Mouse (Mus musculus) embryonic facial prominence, embryonic 15.5 days (tissue): ENCODE data around the gene Msrb2. TPM values are rescaled to one million over a fixed set of nuclear protein-coding genes. Genes with fewer than 3 reads are reported as not detected.

Source experiments
- ATAC-seq: fragments of 200-750 bp; cut with Nextera tagmentation; 2 replicates; pipeline ENCODE4 v1.8.0; 2017; ENCODE audit warnings: low read depth, moderate TSS enrichment; ENCODE audit not compliant: insufficient number of reproducible peaks, low FRiP score, low TSS enrichment
- H3K27ac ChIP-seq: fragments of 300-500 bp; sonication (generic); replicated peaks from 2 replicates; pipeline ENCODE4 v1.5.1; 2015; ENCODE audit warnings: mild to moderate bottlenecking, inconsistent platforms
- H3K27me3 ChIP-seq: fragments of 300-500 bp; sonication (generic); 2 replicates; pipeline ENCODE4 v1.6.1; 2015; ENCODE audit warnings: inconsistent platforms
- H3K36me3 ChIP-seq: fragments of 300-500 bp; sonication (generic); 2 replicates; pipeline ENCODE4 v1.6.1; 2015; ENCODE audit warnings: mild to moderate bottlenecking, inconsistent platforms
- H3K4me1 ChIP-seq: fragments of 300-500 bp; sonication (generic); 2 replicates; pipeline ENCODE4 v1.6.1; 2015; ENCODE audit warnings: inconsistent platforms
- H3K4me2 ChIP-seq: fragments of 300-500 bp; sonication (generic); replicated peaks from 2 replicates; pipeline ENCODE4 v1.6.1; 2015; ENCODE audit warnings: mild to moderate bottlenecking, inconsistent platforms
- H3K4me3 ChIP-seq: fragments of 300-500 bp; sonication (generic); replicated peaks from 2 replicates; pipeline ENCODE4 v1.5.1; 2015; ENCODE audit warnings: mild to moderate bottlenecking, inconsistent platforms
- H3K9ac ChIP-seq: fragments of 300-500 bp; sonication (generic); 2 replicates; pipeline ENCODE4 v1.6.1; 2015; ENCODE audit warnings: inconsistent platforms
- H3K9me3 ChIP-seq: fragments of 300-500 bp; sonication (generic); replicated peaks from 2 replicates; pipeline ENCODE4 v1.6.1; 2016; ENCODE audit warnings: inconsistent platforms
- whole genome bisulfite sequencing: fragments of 180-500 bp; shearing (Covaris S2); methylation state at CpG from one replicate; pipeline ENCODE4 v1.1.7; 2015; 5-methylcytosine and 5-hydroxymethylcytosine counted together
- polyA plus RNA-seq: library from polyadenylated mRNA; unstranded; fragments of >200 nt; fragmentation: Nextera tagmentation; extraction: Ambion mirVana; gene quantifications from 2 replicates; pipeline ENCODE4 v1.2.1, GENCODE M21; 2015

The Msrb2 gene
- polyA plus RNA-seq, 1 experiment from 2014 or later, result 29.0 TPM

GRCm38 (mm10) chr2:19390411-19391143, 19.3 kb downstream of the Msrb2 start:
- Histone ChIP-seq H3K9me3 (no peaks in the 10 kb centered on the region), H3K4me2 (no peak overlapping the region), H3K4me3 (no peak overlapping the region), H3K9ac (no peak overlapping the region), H3K27ac (no peak overlapping the region), H3K36me3 (no peaks in the 10 kb centered on the region), H3K4me1 (no peaks in the 10 kb centered on the region), H3K27me3 (no peaks in the 10 kb centered on the region)
- no peak for ATAC-seq
- WGBS, result 63% methylated on average over 7 of the region's 7 CpGs

DNA sequence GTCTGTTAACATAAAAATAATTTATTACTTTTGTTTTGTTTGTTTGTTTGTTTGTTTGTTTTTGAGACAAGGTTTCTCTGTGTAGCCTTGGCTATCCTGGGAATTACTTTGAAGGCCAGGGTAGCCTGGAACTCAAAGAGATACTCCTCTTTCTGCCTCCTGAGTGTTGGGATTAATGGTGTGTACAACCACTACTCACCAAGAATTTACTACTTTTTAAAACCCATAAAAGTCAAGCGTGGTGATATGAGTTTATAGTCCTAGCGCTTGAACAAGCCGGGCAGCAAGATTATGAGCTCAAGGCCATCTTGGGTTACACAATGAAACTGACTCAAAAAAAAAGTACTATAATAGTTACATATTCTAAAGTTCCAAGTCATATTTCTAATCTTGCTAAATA, 20.4 kb downstream of the Msrb2 start:
- ATAC-seq, result no peak
- H3K4me3 ChIP-seq, result no peak overlapping the region
- H3K36me3 ChIP-seq, result no peaks in the 10 kb centered on the region
- H3K9me3 ChIP-seq, result no peaks in the 10 kb centered on the region
- no peak overlapping the region for H3K9ac ChIP-seq
- H3K27me3 ChIP-seq, result no peaks in the 10 kb centered on the region
- 85% methylated on average over 3 of the region's 3 CpGs for WGBS
- no peak overlapping the region for H3K27ac ChIP-seq
- no peaks in the 10 kb centered on the region for H3K4me1 ChIP-seq
- H3K4me2 ChIP-seq, result no peak overlapping the region

GRCm38 (mm10) chr2:19392793-19393192, 21.6 kb downstream of the Msrb2 start:
- Histone ChIP-seq H3K27ac (no peak overlapping the region), H3K4me1 (no peaks in the 10 kb centered on the region), H3K4me2 (no peak overlapping the region), H3K4me3 (no peak overlapping the region), H3K9ac (no peak overlapping the region), H3K27me3 (no peaks in the 10 kb centered on the region), H3K36me3 (no peaks in the 10 kb centered on the region), H3K9me3 (no peaks in the 10 kb centered on the region)
- 31% methylated on average over 2 of the region's 2 CpGs for WGBS
- no peak for ATAC-seq

DNA sequence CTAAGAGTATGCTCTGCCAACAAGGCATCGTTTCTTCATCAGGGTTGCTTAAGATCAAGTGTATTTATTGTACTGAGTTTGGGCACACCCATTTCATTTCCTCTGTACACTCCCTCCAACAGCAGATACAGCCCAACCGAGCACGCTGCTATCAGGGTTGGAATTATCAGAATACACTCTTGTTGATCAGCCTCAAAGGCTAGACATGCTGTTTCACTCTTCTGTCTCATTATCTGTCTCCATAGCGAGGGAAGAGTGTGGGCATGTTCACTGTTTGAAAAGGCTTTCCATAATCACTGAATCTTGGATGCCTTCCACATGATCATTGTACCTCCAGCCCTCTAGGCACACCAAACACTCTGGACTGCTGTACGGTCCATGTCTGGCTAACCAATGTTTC, 34.2 kb downstream of the Msrb2 start:
- H3K27me3 ChIP-seq, result no peaks in the 10 kb centered on the region
- no peak for ATAC-seq
- no peak overlapping the region for H3K9ac ChIP-seq
- WGBS, result 57% methylated on average over 5 of the region's 5 CpGs
- H3K4me2 ChIP-seq, result no peak overlapping the region
- peaks cover 4% of the 10 kb centered on the region; the same call in 1 of the 2 replicates for H3K4me1 ChIP-seq
- no peak overlapping the region for H3K4me3 ChIP-seq
- no peaks in the 10 kb centered on the region for H3K9me3 ChIP-seq
- no peaks in the 10 kb centered on the region for H3K36me3 ChIP-seq
- H3K27ac ChIP-seq, result no peak overlapping the region

GRCm38 (mm10) chr2:19406531-19406930, 35.3 kb downstream of the Msrb2 start:
- no peaks in the 10 kb centered on the region for H3K27me3 ChIP-seq
- H3K4me1 ChIP-seq, result peaks cover 4% of the 10 kb centered on the region; the same call in 1 of the 2 replicates
- H3K4me3 ChIP-seq, result no peak overlapping the region
- H3K36me3 ChIP-seq, result no peaks in the 10 kb centered on the region
- no peak for ATAC-seq
- no peak overlapping the region for H3K9ac ChIP-seq
- no peak overlapping the region for H3K27ac ChIP-seq
- WGBS, result 19% methylated on average over 3 of the region's 3 CpGs
- H3K4me2 ChIP-seq, result no peak overlapping the region
- H3K9me3 ChIP-seq, result no peaks in the 10 kb centered on the region

DNA sequence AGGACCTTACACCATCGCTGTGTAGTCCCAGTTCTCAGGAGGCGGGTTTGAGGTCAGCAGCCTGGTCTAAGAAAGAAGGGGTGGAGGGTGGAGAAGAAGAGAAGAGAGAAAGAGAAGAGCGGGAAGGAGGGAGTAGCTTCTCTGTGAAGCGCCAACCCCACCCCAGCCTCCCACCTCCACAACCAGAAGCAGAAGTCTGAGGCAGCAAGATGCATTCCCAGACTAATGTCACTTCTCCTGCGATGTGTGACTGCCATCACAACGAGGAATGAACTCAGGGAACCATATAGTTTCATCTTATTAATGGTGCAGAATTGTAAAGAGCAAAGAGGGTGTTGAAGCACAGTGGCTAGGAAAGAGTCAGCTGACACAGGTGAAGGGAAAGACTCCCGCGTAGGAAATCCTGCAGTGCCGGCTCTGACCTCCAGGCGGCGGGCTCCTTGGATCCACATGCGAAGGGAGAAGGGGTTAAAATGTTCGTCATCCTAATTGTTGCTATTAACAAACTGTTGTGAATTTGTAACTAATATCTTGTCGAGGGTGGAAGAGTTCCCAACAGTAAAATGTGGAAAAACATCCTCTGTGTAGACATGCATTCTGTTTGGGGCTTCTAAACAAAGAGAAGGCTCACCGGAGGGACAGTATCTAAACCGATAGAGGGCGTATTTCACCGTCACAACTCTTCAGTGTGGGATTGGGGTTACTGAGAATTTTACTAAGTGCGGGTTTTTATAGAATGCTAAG, 43.2 kb downstream of the Msrb2 start:
- Histone ChIP-seq H3K9ac (no peak overlapping the region), H3K4me2 (peak overlapping the region; percentile 50), H3K27ac (no peak overlapping the region), H3K27me3 (0 out of 2 replicates have a peak, but pooled peaks cover 7% of the 10 kb centered on the region), H3K9me3 (no peaks in the 10 kb centered on the region), H3K4me3 (peak overlapping the region; percentile 31), H3K4me1 (0 out of 2 replicates have a peak, but pooled peaks cover 5% of the 10 kb centered on the region), H3K36me3 (no peaks in the 10 kb centered on the region)
- no peak for ATAC-seq
- 18% methylated on average over 19 of the region's 19 CpGs for WGBS

DNA sequence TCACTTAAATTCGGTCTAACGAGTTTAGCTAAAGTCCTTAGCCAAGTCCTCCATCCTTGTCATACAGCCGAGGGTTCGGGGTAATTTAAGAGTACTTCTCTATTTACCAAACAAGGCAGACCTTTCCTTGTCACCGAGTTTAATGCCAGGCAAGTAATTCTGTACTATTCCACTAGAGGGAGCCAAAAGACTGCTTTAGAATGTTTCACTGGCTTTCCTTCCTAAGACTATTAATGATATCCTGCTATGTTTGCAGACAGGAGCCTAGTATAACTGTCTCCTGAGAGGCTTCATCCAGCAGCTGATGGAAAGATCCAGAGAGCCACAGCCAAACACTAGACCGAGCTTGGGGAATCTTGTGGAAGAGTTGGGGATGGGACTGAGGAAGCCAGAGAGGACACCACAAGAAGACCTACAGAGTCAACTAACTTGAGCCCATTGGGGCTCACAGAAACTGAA, 43.9 kb downstream of the Msrb2 start:
- Histone ChIP-seq H3K4me1 (0 out of 2 replicates have a peak, but pooled peaks cover 5% of the 10 kb centered on the region), H3K27ac (no peak overlapping the region), H3K4me2 (peak overlapping the region; percentile 50), H3K9ac (no peak overlapping the region), H3K9me3 (no peaks in the 10 kb centered on the region), H3K36me3 (no peaks in the 10 kb centered on the region), H3K27me3 (0 out of 2 replicates have a peak, but pooled peaks cover 7% of the 10 kb centered on the region), H3K4me3 (peak overlapping the region; percentile 31)
- 2% methylated on average over 6 of the region's 6 CpGs for WGBS
- no peak for ATAC-seq

DNA sequence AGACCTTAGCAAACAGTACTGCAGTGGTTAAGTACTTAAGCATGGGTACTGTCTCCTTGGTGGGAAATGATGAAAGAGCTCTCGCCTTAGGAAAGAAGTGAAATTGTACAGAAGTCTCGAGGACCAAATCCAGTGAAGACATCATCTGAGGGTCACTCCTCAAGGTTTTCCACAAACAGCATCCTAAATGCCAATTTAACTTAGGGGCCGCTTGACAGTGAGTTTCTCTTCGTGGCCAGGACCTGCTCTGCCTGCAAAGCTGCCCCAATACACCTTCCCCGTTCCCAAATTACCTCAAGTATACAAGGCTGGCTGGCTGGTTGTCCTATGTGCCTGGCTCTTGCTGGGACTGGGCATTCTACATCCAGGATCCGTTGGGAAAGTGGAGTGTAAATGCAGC, 44.8 kb downstream of the Msrb2 start:
- H3K9ac ChIP-seq, result no peak overlapping the region
- WGBS, result 75% methylated on average over 6 of the region's 6 CpGs
- no peak overlapping the region for H3K4me2 ChIP-seq
- peaks cover 11% of the 10 kb centered on the region; the same call in 1 of the 2 replicates for H3K27me3 ChIP-seq
- no peak overlapping the region for H3K27ac ChIP-seq
- ATAC-seq, result no peak
- 0 out of 2 replicates have a peak, but pooled peaks cover 5% of the 10 kb centered on the region for H3K4me1 ChIP-seq
- H3K4me3 ChIP-seq, result no peak overlapping the region
- no peaks in the 10 kb centered on the region for H3K36me3 ChIP-seq
- no peaks in the 10 kb centered on the region for H3K9me3 ChIP-seq

- Histone ChIP-seq H3K27ac (no peak overlapping the region), H3K9ac (no peak overlapping the region), H3K4me2 (no peak overlapping the region), H3K4me3 (no peak overlapping the region), H3K4me1 (0 out of 2 replicates have a peak, but pooled peaks cover 1% of the 10 kb centered on the region), H3K27me3 (peaks cover 31% of the 10 kb centered on the region), H3K36me3 (no peaks in the 10 kb centered on the region), H3K9me3 (no peaks in the 10 kb centered on the region)
- WGBS, result 77% methylated on average over 1 of the region's 1 CpGs
- no peak for ATAC-seq
These were observed 48.6 kb downstream of the Msrb2 start for GRCm38 (mm10) chr2:19419686-19420345.

GRCm38 (mm10) chr2:19422226-19422625, 51.0 kb downstream of the Msrb2 start:
- Histone ChIP-seq H3K9me3 (no peaks in the 10 kb centered on the region), H3K4me1 (no peaks in the 10 kb centered on the region), H3K4me2 (no peak overlapping the region), H3K27ac (no peak overlapping the region), H3K4me3 (no peak overlapping the region), H3K27me3 (peaks cover 37% of the 10 kb centered on the region), H3K9ac (no peak overlapping the region), H3K36me3 (no peaks in the 10 kb centered on the region)
- ATAC-seq, result no peak

- no peak overlapping the region for H3K9ac ChIP-seq
- no peaks in the 10 kb centered on the region for H3K36me3 ChIP-seq
- ATAC-seq, result no peak
- H3K27me3 ChIP-seq, result peaks cover 43% of the 10 kb centered on the region
- H3K9me3 ChIP-seq, result no peaks in the 10 kb centered on the region
- no peak overlapping the region for H3K4me3 ChIP-seq
- H3K4me2 ChIP-seq, result no peak overlapping the region
- WGBS, result 68% methylated on average over 6 of the region's 6 CpGs
- H3K4me1 ChIP-seq, result no peaks in the 10 kb centered on the region
- no peak overlapping the region for H3K27ac ChIP-seq
These were observed 51.8 kb downstream of the Msrb2 start for GRCm38 (mm10) chr2:19423086-19423485.
